Mouse (Mus musculus) layer of hippocampus, postnatal 10 days (tissue): ENCODE data around the gene Nfe2l3. TPM values are rescaled to one million over a fixed set of nuclear protein-coding genes. Genes with fewer than 3 reads are reported as not detected.
"Not testable (repeated sequence)": the region's sequence is repeated elsewhere in the genome, so short reads cannot be mapped to it uniquely, and the experiment has no call there.

Source experiments
- DNase-seq, 2 experiments: peaks; one replicate each; pipeline ENCODE4 v3.0.0; 2021; ENCODE audit warnings: low spot score in 2 of 2
- total RNA-seq, 2 experiments: library from RNA; stranded (reverse); gene quantifications; 2 replicates each; pipeline ENCODE4 v1.2.3; 2021

Gene Nfe2l3
- total RNA-seq, 2 experiments from 2014 or later = 4.4 to 4.7 TPM

GRCm38 (mm10) chr6:51484556-51484955 is 52.1 kb downstream of the Nfe2l3 start:
- not testable (repeated sequence) for DNase-seq

- DNase-seq = no peak
Observed at GRCm38 (mm10) chr6:51485646-51486045, 53.2 kb downstream of the Nfe2l3 start.

DNA sequence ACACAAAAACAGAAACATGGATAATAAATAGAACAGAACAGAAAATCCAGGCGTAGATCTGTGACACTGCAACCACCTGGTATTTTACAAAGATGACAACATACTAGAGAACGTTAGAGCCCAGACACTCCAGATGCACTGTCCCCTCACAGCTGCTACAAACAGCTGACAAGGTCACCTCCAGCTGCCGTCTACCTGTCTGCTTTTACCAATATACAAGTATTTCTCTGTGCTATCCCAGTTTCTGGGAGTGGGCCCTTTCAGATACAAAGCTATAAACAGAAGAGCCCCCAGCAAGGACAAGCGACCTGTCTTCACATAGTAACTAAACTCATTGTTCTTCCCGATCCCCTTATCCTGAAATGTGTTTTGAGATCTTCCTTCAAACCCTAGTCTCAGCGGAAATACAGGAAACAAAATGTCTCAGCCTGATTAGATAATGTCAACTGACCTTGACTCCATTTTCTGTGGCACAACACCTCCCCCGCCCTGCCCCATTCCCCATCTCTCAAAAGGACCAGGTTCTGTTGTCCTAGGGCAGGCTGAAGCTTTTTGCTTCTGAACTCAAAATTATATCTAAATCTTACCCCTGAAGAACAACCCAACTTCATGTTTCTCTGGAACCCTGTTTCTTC is 53.7 kb downstream of the Nfe2l3 start:
- no peak for DNase-seq

- no peak for DNase-seq
Observed at GRCm38 (mm10) chr6:51486731-51487130, 54.3 kb downstream of the Nfe2l3 start.

GRCm38 (mm10) chr6:51489787-51490186 is 57.3 kb downstream of the Nfe2l3 start:
- DNase-seq = no peak

DNA sequence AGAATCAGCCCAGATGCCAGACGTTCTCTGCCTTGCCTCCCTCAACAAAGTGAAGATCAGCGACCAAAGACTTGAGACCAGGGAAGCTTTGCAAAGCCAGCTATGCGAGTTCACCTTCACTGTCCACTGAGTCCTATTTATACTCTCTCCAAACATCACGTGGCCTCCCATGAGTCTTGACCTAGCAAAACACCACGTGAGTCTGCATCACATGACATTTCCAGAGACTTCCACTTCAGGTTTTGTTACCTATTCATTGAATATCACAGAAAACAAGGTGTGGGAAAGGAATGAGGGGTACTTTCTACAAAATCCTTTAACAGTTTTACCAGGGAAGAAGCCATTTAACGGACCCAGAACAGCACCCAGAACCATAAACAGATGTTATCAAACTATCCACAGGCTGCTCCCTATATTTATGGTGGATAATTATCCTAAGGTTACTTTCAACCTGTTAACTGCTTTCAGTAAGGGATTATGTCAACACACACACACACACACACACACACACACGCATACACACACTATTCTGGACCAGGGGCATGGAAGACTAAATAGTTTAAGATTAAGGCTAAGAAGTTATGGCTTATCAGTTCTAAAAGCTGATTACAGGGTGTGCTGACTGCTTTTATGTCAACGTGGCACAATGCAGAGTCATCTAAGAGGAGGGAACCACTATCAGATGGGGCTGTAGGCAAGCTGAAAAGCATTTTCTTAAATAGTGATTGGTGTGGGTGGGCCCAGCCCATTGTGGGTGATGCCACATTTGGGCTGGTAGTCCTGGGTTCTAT is 65.0 kb downstream of the Nfe2l3 start:
- DNase-seq = no peak

DNA sequence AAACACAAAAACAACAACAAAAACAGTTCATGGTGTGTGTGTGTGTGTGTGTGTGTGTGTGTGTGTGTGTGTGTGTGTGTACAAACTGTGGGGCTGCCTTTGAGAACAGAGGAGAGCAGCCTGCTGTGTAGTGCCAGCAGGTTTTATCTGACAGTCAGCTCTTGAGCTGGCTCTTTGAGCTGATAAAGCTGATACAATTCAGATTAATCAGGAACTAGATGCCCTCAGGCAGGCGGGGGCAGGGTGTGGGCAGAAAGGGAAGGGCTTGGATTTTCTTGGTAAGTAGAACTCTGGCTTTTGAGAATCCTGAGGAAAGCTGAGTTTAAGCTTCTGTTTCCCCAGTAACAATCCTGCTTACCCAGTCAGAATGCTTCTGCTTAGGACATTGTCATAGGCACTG is 73.2 kb downstream of the Nfe2l3 start:
- DNase-seq = no peak

DNA sequence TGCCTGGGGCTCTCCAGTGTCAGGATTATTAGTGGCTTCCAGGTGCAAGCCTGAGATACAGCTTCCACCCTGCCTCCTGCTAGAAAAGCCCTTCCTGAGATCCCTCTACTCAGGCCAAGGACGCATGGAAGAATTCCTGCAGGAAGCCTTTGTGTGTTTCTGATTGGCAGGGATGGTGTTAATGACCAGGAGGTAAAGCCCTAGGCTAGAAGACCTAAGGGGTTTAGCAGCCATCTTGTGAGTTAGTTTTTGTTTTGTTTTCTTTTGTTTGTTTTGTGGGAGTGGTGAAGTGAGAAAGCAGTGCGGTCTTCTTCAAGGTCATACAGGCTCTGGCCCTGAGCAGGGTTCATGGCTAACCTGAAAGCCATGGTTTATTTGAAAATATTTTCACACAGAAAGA is 75.1 kb downstream of the Nfe2l3 start:
- no peak for DNase-seq

Other genes starting within 250 kb of the Nfe2l3 start
- gene Hnrnpa2b1, start 37.2 kb downstream of the Nfe2l3 start, total RNA-seq = 100 to 1,000 TPM; 703 to 723 TPM
- gene Cbx3, start 37.7 kb downstream of the Nfe2l3 start, total RNA-seq = 100 to 1,000 TPM; 184 to 186 TPM
- 100 to 1,000 TPM; 123 to 133 TPM for gene Snx10, start 91.2 kb downstream of the Nfe2l3 start, total RNA-seq